Mouse (Mus musculus): ENCODE measurements around the gene Tmc3.

GRCm38 (mm10) chr7:83637781-83638583 is 53.3 kb downstream of the Tmc3 start:
- TF ChIP-seq CTCF (IDR thresholded peaks at IDR 0.05; ENCODE audit: extremely low read depth, insufficient read length, insufficient replicate concordance, low read depth, low read length), result no peak
- no peak for TF ChIP-seq POLR2A (IDR thresholded peaks at IDR 0.05; ENCODE audit: low read depth, low read length)

Measured in small intestine, adult 2 months (tissue).